Mouse (Mus musculus) layer of hippocampus, postnatal 25 days (tissue): ENCODE measurements at regions not wholly inside any gene's neighbourhood (a gene's known extent, or its start where the extent isn't known, plus 50 kb on each side); places are given as distances from the start of the nearest gene placed in this dataset.
A peak's percentile ranks its signal among the peaks of the same experiment; 100 is the strongest.

ENCODE experiments used
- DNase-seq, 2 experiments: peaks; one replicate each; pipeline ENCODE4 v3.0.0; 2022; ENCODE audit warnings: mixed read lengths in 2 of 2, low spot score in 1 of 2; ENCODE audit errors: extremely low spot score in 1 of 2

- no peak for DNase-seq
These were observed 84.9 kb downstream of the Efnb1 start for GRCm38 (mm10) chrX:99220674-99221455.

GRCm38 (mm10) chrX:99218213-99218612, 82.3 kb downstream of the Efnb1 start:
- DNase-seq = no peak

GRCm38 (mm10) chrX:99216633-99217459, 80.9 kb downstream of the Efnb1 start:
- peak; percentile 6 to 29 for DNase-seq

- no peak for DNase-seq
These were observed 80.0 kb downstream of the Efnb1 start for GRCm38 (mm10) chrX:99215931-99216330.

- DNase-seq = no peak
These were observed 79.2 kb downstream of the Efnb1 start for GRCm38 (mm10) chrX:99215111-99215510.

- no peak for DNase-seq
These were observed 77.7 kb downstream of the Efnb1 start for GRCm38 (mm10) chrX:99213565-99214153.

- no peak for DNase-seq
These were observed 68.1 kb downstream of the Efnb1 start for GRCm38 (mm10) chrX:99204077-99204476.

GRCm38 (mm10) chrX:99201081-99201480, 65.2 kb downstream of the Efnb1 start:
- no peak for DNase-seq

- no peak for DNase-seq
These were observed 63.7 kb downstream of the Efnb1 start for GRCm38 (mm10) chrX:99199669-99200068.

GRCm38 (mm10) chrX:99198961-99199631, 63.2 kb downstream of the Efnb1 start:
- peak; percentile 9 to 17 for DNase-seq
